Mouse (Mus musculus) spleen, adult 2 months (tissue): ENCODE data around the gene Shc4. TPM values are rescaled to one million over a fixed set of nuclear protein-coding genes. Genes with fewer than 3 reads are reported as not detected.
A peak's percentile ranks its signal among the peaks of the same experiment; 100 is the strongest.

Experiments
- DNase-seq, 2 experiments: peaks; one replicate each; pipeline versions ENCODE4 v3.0.0 to v3.0.0-alpha.2; 2012 to 2021; ENCODE audit warnings: low spot score in 2 of 2, low read depth in 1 of 2
- H3K27ac ChIP-seq: fragments of 200-500 bp; 2 replicates; pipeline ENCODE4 v1.5.1; 2012; ENCODE audit warnings: low read length, inconsistent platforms; ENCODE audit not compliant: insufficient read depth
- H3K27me3 ChIP-seq: fragments of 200-500 bp; 2 replicates; pipeline ENCODE4 v1.6.1; 2012; ENCODE audit warnings: mild to moderate bottlenecking, moderate library complexity, low read length, inconsistent platforms; ENCODE audit not compliant: control insufficient read depth, insufficient read depth
- H3K36me3 ChIP-seq: fragments of 200-500 bp; 2 replicates; pipeline ENCODE4 v1.6.1; 2012; ENCODE audit warnings: mild to moderate bottlenecking, low read length, inconsistent platforms; ENCODE audit not compliant: control insufficient read depth, insufficient read depth
- H3K4me1 ChIP-seq: fragments of 200-500 bp; 2 replicates; pipeline ENCODE4 v1.6.1; 2011; ENCODE audit warnings: inconsistent platforms; ENCODE audit not compliant: control insufficient read depth, insufficient read depth, insufficient read length
- H3K4me3 ChIP-seq: fragments of 200-500 bp; 2 replicates; pipeline ENCODE4 v1.5.1; 2011; ENCODE audit warnings: mild to moderate bottlenecking, inconsistent platforms; ENCODE audit not compliant: insufficient read depth, insufficient read length; ENCODE audit errors: extremely low read depth
- CTCF ChIP-seq: fragments of 200-500 bp; IDR thresholded peaks from 2 replicates; pipeline ENCODE4 v1.5.1; 2011; ENCODE audit warnings: mild to moderate bottlenecking, inconsistent platforms; ENCODE audit not compliant: insufficient read depth, insufficient read length, insufficient replicate concordance; ENCODE audit errors: extremely low read depth
- POLR2A ChIP-seq: fragments of 200-500 bp; IDR thresholded peaks from 2 replicates; pipeline ENCODE4 v1.6.1; 2011; ENCODE audit warnings: low read depth, low read length, inconsistent platforms
- WGBS: fragments of 180-500 bp; shearing (Covaris S2); methylation state at CpG from one replicate; pipeline ENCODE4 v1.1.7; 2018; 5-methylcytosine and 5-hydroxymethylcytosine counted together
- polyA plus RNA-seq: library from polyadenylated mRNA; depleted of rRNA; stranded (reverse); fragments of >200 nt; gene quantifications from 2 replicates; pipeline ENCODE4 v1.2.3, GENCODE M21; 2012

Shc4 gene
- polyA plus RNA-seq, 1 experiment, result 0.23 TPM

DNA sequence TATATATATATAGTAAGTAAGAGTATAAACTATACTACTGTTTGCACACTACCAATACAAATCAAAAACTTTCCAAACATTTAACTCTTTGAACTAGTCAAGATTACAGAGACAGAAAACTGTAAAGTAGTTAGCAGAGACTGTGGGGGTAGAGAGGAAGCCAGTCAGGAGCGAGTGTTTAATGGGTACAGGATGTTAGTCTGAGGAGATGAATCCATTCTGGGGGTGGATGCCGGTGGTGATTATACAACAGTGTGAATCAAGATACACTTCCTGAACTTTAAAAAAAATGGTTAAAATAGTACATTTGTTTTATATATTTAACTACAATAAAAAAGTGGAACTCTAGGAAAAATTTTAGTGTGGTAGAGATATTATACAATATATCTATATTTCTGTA, 31.9 kb downstream of the Shc4 start:
- no peaks in the 10 kb centered on the region for H3K27me3 ChIP-seq
- no peak for DNase-seq
- no peak for TF ChIP-seq POLR2A
- no peak for TF ChIP-seq CTCF
- H3K36me3 ChIP-seq, result no peaks in the 10 kb centered on the region
- no peak overlapping the region for H3K4me3 ChIP-seq
- H3K4me1 ChIP-seq, result no peaks in the 10 kb centered on the region
- WGBS, result 20% methylated on average over 2 of the region's 2 CpGs
- H3K27ac ChIP-seq, result no peak overlapping the region

- no peak for DNase-seq
- WGBS, result 87% methylated on average over 9 of the region's 9 CpGs
- Histone ChIP-seq H3K36me3 (no peaks in the 10 kb centered on the region), H3K4me1 (no peaks in the 10 kb centered on the region), H3K4me3 (no peak overlapping the region), H3K27me3 (no peaks in the 10 kb centered on the region), H3K27ac (no peak overlapping the region)
- no peak for TF ChIP-seq POLR2A
- TF ChIP-seq CTCF, result no peak
These were observed 38.4 kb downstream of the Shc4 start for GRCm38 (mm10) chr2:125685441-125686150.

DNA sequence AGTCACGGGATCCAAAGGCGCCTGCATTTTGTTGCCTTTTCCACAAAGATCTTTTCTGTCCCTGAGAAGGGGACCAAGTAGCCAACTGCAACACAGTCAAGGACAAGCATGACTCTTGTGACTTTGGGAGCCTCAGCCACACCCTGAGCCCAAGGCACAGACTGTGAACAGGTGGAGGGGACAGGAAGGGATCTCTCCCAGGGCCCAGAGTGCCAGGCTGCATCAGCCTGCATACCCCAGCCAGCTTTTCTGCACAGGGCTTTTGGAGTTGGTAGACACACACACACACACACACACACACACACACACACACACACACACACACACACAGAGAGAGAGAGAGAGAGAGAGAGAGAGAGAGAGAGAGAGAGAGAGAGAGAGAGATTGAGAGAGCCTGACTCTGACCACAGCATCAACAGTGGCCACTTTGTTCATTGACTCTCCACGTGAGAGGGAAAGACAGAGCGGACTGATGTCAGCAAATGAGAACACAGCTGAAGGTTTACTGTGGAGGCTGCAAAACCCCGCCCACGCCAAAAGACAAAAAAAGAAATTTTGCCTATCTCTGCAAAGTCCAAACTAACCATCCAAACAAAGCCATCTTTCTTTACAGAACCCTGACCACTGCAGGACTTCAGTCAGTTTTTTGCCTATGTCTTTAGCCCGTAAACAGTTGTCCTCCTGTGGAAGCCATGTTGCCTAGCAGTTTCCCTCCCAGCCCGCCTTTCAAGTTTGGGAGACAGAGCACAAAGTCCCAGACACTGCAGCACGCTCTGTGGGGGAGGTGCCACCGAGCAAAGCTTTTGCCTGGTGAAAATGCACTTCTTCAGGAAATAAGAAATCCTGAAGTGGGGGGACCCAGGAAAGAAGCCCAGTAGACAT, 39.1 kb downstream of the Shc4 start:
- no peaks in the 10 kb centered on the region for H3K4me1 ChIP-seq
- H3K27ac ChIP-seq, result no peak overlapping the region
- TF ChIP-seq POLR2A (no peak), CTCF (no peak)
- no peaks in the 10 kb centered on the region for H3K36me3 ChIP-seq
- DNase-seq, result no peak
- H3K27me3 ChIP-seq, result no peaks in the 10 kb centered on the region
- H3K4me3 ChIP-seq, result no peak overlapping the region
- WGBS, result 79% methylated on average over 10 of the region's 10 CpGs

DNA sequence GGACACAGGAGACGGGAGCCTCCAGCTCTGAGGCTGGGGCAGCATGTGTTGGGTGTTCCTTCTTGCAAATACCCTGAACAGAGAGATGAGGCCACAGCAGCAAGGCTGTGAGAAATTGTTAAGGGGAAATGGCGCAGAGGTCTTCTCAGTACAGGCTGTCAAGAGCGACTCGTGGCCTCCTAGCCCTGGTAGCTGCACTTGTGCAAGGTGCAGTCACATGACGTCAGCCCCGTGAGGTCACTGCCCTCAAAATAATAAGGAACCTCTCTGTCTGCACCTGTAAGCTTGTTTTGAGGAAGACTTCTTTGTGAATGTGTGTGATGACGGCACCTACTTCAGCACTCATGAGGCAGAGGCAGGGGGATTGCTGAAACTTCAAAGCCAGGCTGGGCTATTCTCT, 40.1 kb downstream of the Shc4 start:
- Histone ChIP-seq H3K27me3 (no peaks in the 10 kb centered on the region), H3K4me3 (no peak overlapping the region), H3K36me3 (no peaks in the 10 kb centered on the region), H3K4me1 (no peaks in the 10 kb centered on the region), H3K27ac (no peak overlapping the region)
- TF ChIP-seq POLR2A, result no peak
- WGBS, result 48% methylated on average over 7 of the region's 7 CpGs
- DNase-seq, result no peak

- Histone ChIP-seq H3K27me3 (no peaks in the 10 kb centered on the region), H3K36me3 (no peaks in the 10 kb centered on the region), H3K27ac (no peak overlapping the region), H3K4me3 (no peak overlapping the region), H3K4me1 (no peaks in the 10 kb centered on the region)
- TF ChIP-seq CTCF (no peak), POLR2A (no peak)
- no peak for DNase-seq
- 91% methylated on average over 9 of the region's 9 CpGs for WGBS
These were observed 42.1 kb downstream of the Shc4 start for GRCm38 (mm10) chr2:125681811-125682210.

DNA sequence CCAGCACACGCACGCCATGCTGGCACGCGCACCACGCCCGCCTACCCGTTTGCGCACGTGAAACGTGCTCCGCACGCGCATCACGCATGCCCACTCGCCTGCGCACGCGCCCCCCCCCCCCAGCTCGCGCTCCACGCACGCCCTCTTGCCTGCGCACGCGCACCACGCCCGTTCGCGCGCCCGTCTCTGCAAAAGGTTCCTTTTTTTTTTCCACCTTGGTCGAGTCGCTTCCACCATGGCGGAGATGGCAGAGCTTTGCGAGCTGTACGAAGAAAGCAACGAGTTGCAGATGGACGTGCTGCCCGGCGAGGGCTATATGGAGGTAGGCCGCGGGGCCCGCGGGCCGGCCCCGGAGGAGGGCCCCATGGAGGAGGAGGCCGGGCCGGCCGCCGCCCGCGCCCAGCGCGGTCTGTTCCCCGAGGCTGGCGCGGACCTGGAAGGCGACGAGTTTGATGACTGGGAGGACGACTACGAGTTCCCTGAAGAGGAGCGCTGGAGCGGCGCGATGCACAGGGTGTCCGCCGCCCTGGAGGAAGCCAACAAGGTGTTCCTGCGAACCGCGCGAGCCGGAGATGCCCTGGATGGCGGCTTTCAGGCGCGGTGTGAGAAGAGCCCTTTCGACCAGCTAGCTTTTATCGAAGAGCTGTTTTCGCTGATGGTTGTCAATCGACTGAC, 50.9 kb downstream of the Shc4 start, which contains the start of gene Eid1:
Eid1 (plus strand) TSS at position 139 of the 675 bp plus-strand sequence.
- WGBS, result under 1% methylated on average over 64 of the region's 79 CpGs
- no peaks in the 10 kb centered on the region for H3K4me1 ChIP-seq
- H3K4me3 ChIP-seq, result peak within 1 kb of the TSS; percentile 79
- H3K27me3 ChIP-seq, result no peaks in the 10 kb centered on the region
- DNase-seq, result peak; percentile 61 to 74
- TF ChIP-seq CTCF, result no peak
- no peak; the same call in 1 of the 2 replicates for TF ChIP-seq POLR2A
- H3K36me3 ChIP-seq, result no peaks in the 10 kb centered on the region; the same call in 1 of the 2 replicates
- peak within 1 kb of the TSS; percentile 56 for H3K27ac ChIP-seq
